Mouse (Mus musculus): ENCODE results near the gene Ier5. TPM values are rescaled to one million over a fixed set of nuclear protein-coding genes. Genes with fewer than 3 reads are reported as not detected.

Ier5 gene
- total RNA-seq, 2 experiments from 2014 or later, result 28.2 to 28.6 TPM

DNA sequence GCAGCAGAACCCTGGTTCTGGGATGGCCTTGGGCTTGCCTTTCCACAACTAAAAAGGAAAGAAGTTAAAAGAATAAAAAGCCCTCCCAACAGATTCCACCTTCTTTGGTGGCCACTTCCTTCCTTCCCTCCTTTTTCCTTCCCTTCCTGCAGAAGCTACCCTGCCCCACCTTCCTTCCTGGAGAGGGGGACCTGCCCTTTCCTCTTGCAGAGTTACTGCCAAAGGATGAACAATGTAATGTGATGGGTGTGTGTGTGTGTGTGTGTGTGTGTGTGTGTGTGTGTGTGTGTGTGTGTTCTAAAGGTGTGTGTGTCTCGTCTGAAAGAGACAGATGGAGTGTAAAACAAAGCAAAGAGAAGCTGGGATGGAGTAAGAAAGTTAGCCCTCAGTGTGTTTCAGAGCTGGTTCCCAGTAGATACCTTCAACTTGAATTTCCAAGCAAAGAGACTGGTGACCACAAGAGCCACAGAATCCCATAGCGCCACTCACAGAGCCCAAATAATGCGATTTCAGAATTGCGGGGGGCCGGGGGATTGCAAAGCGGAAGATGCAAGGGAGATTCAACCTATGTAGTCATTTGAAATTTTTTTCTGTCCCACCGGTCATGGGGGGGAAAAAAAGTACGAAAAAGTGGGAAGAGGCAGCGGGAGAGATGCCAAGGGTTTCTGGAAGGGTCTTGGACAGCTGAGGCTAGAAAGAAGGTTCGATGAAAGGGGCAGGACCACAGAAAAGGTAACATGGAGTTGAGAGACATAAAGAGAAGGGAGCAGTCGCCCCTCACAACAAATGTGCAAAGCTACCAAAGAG is 17.1 kb downstream of the Ier5 start:
- no peak for DNase-seq (ENCODE audit: extremely low spot score in 1 of 2, low spot score in 1 of 2)

DNA sequence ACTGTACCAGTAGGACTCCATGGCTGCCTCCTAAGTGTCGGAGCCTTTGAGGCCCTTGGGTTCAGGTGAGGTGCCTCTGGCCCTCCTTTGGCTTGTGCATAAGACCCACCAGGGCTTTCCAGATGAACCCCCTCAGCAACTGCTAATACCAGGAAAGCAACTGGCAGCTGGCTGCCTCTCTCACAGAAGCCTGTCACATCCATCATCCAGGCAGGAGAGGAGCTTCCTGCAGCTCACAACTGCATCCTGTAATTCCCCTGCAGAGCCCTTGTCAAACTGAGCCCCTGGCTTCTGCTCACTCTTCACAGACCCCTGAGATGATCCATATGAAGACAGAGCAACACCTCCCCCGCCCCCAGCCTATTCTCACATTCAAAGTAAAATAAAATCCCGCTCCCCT is 21.8 kb downstream of the Ier5 start:
- DNase-seq (ENCODE audit: extremely low spot score in 1 of 2, low spot score in 1 of 2), result no peak

DNA sequence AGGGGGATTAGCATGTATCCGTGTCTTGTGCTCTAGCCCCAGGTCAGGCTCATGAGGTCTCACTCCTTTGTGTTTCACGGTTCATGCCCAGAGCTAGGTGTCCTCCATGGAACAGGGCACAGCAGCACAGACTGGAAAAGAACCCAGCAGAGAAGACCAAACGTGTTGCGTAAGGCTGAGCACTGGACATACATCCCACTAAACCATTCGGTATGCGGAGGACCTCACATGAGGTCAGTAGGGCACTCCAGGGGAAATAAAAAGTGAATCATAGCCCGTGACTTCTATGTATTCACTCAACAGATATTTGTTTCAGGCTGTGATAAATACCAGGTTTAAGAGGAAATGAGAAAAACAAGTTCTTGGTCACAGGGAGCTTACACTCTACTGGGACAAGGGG is 23.6 kb downstream of the Ier5 start:
- no peak for DNase-seq (ENCODE audit: extremely low spot score in 1 of 2, low spot score in 1 of 2)

DNA sequence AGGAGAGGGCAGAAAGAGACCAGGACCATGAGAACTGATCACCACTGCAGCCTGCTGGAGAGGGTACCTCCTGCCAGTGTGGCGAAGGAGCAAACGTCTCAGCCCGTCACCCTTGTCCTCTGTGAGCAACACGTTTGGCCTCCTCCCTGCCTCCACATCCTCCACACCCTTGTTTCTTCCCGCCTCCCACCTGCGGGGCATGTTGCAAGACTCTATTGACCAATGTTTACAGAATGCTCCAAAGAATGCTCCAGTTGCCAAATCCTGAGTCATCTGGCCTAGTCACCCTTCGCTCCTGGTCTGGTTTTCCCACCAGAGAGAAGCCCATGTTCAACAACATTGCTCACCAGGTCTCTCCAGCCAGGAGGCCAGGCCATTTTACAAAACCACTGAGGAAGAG is 24.6 kb downstream of the Ier5 start:
- no peak for DNase-seq (ENCODE audit: extremely low spot score in 1 of 2, low spot score in 1 of 2)

DNA sequence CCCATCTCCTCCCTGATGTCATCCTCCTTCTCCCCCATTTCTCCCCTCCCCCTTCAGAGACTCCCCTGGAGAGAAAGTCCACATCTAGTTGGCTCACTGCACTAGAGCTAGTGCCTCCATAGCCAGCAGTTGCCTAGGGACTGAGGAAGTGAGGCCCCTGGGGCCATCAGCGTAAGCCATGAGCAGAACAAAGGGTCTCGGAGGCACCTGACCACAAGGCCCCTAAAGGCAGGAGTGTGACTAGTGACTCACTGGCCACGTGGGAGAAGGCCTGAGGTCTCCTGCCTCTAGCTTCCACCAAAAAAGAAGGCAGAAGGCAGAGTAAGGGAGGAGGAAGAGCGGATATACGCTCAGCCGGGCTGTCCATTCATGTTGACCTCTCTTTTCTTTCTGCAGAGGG is 25.5 kb downstream of the Ier5 start:
- no peak for DNase-seq (ENCODE audit: extremely low spot score in 1 of 2, low spot score in 1 of 2)

DNA sequence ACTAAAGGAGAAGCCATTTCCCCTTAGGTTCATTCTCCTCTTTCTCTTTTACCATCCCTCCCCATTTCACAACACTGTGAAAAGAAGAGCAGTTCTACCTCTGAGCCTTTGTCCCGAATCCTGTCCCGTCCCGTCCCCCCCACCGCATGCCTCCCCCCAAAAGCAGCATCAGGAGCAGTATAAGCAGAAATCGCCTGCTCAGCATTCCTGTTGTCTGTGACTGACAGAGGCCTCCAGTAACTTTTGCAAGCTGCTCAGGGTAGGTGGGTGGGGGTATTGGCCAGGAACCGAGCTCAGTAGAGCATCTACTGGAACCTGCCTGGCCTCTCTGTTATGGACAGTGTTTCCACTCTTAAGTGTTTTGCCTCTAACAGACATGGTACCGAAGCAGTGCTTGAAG is 26.3 kb downstream of the Ier5 start:
- no peak for DNase-seq (ENCODE audit: extremely low spot score in 1 of 2, low spot score in 1 of 2)

DNA sequence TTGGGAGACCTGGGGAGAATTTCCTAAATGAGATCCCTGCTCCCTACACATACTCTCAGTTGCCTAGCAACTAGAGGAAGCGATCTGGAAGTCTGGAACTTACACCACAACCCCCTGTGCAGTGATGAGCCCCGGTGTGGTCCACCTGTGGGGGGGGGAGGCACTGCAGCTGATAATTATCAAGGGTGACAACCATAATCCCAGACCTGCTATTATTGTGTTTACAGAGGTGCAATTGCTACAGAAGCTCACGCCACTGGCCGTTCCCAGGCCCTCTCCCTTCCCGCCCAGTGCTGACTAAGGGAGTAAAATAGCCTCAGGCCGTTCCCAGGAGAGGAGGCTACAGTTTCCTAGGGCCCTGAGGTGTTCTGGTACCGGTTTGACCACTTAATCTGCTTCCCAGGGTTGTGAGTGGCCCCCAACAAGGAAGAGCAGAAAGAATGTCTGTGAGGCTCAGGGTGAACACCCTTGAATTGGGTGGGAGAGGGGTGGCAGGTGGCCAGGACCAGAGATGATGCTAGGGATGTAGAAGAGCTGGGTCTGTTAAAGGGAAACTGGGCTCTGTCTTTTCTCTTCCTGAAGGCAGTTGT is 28.1 kb downstream of the Ier5 start:
- no peak for DNase-seq (ENCODE audit: extremely low spot score in 1 of 2, low spot score in 1 of 2)

DNA sequence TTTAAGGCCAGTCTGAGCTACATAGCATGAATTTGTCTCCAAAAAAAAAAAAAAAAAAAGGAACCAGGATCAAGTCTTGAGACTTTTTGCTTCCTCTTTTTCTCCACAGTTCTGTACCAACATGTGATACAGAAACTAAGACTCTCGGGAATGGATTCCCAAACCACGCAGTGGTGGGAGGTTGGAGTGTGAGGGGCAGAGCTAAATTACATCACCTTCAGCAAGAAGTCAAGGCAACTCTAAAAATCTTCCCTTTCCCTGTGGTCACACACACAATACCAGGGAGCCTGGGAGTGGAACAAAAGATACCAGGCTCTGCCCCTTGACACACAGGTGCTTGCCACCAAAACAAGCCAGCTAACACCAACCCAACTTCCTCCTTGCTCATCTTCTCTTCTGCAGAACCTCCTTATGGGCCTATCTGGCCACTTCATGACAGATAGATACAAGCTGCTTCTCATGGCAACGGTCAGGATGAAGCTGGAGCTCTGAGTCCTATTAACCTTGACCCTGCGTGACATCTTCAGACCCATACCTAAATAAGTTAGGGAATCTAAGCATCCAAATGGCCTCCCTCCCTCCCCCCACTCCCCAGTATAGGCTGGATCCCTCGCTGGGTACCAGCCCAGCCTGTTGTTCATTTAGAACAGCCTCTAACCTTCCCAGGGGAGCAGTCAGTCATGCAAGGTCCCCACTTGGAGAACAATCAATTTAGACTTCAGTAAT is 28.7 kb downstream of the Ier5 start:
- no peak for DNase-seq (ENCODE audit: extremely low spot score in 1 of 2, low spot score in 1 of 2)

DNA sequence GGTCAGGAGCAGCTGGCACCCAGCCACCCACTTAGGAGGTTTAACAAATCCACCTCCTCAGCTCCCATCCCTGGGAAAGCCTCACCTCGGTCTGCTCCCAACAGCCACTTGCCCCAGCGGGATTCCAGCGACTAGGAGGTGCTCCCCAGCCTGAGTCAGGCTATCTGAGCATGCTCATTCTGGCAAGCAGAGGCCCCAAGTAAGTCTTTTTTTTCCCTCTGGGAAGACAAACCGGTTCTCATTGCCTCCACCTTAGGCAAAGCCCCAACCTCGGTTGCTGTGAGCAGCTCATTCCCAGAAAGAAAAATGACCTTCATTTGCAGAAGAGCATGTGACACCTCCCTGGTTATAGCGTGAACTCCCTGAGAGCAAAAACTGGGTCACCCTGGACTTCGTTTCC is 29.7 kb downstream of the Ier5 start:
- no peak for DNase-seq (ENCODE audit: extremely low spot score in 1 of 2, low spot score in 1 of 2)

DNA sequence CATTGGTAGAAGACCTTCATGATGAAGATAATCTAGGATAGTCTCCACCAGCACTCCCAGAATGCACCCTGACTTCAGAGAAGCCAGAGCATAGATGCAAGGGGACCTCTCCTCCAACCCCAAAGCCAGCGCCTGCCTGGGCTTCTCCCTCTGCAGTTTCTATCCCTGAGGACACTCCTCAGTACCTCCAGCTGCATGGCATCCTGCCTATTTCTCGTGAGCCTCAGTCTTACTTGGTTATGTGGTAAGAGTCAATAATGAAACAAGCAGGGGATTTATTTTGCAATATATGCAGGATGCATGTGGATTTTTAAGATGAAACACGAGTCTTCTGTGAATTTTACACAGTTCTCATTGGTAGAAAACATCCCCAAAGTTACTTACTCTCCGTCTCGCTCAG is 33.2 kb downstream of the Ier5 start:
- no peak for DNase-seq (ENCODE audit: extremely low spot score in 1 of 2, low spot score in 1 of 2)

DNA sequence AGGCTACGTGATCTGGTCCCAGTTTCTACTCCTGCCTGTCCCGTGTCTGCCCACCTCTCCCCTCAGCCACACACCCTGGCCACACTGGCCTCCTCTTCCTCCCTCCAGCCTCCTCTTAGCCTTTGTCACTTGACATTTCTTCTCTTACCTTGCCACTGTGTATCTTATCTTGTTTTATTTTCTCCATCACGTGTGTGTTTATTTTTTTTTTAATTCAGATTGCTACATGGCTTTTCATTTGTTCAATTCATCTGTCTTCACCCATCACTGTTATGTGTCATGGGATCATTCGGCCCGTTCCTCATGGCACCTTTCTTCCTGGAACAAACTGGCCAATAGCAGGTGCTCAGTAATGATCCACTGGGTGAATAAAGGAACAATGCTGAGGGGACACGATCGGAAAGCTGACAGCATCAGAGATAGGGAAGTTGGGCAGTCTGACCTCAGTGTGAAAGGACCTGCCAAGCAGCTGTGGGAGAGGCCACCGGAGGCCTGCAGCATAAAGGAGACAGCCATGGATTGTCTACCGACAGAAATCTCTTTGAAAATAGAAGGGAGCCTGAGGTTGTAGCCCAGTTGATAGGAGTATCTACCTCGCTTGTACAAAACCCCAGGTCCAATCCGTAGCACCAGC is 34.3 kb downstream of the Ier5 start:
- no peak for DNase-seq (ENCODE audit: extremely low spot score in 1 of 2, low spot score in 1 of 2)

DNA sequence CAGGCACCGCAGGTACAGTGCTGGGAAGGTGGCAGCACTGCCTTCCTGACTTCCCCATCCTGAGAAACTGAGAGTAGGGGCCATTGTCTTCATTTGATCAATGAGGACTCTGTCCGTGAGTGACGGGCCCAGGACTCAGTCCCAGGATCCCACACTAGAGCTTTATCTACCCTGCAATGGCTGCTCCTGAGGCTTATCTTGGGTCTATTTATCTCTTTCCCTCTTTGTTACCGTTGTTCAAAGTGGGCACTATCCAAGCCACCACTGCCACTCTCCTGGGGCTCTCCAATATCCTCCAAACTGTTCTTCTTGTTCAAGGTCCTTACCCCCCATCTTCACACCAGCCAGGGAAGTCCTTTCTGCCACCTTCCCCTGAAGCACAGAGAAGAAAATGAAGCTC is 34.8 kb downstream of the Ier5 start:
- DNase-seq (ENCODE audit: extremely low spot score in 1 of 2, low spot score in 1 of 2), result no peak

DNA sequence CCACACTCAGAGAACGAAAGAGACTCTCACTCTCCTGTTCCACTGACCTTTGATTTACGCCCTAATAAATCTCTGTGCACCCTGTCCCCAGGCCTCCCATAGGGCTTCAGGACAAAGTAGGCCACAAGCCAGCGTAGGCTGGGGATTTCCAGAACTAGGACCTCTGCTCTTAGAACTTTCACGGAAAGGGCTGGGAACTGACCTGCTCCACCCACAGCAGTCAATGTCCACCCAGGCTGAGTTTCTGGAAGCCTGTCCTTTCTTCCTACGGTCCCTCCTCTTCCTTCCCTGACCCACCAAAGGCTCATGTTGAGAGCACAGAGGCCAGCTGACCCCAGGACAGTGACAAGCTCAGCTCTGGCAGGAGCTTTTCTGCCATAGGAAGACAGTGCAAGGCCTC is 35.3 kb downstream of the Ier5 start:
- DNase-seq (ENCODE audit: extremely low spot score in 1 of 2, low spot score in 1 of 2), result no peak

DNA sequence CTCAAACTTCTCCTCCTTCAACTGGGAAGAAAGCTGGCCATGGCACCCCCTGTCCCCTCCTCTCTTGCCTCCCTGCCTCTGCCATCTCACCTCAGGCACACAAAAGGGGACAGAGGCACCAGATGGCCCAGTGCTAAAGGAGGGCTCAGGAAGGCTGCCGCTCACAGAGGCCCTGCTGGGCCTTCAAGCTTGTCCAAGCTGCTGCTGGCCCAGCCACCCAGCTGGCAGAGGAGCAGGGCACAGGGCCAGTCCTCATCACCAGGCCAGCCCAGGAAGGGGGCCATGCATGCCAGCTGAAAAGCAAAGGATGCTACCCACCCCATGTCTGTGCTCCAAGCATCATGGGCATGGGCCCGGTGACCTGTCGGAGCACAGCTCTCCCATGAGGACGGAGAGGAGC is 36.5 kb downstream of the Ier5 start:
- peak in 1 of 2 experiments; percentile 33 for DNase-seq (ENCODE audit: extremely low spot score in 1 of 2, low spot score in 1 of 2)

DNA sequence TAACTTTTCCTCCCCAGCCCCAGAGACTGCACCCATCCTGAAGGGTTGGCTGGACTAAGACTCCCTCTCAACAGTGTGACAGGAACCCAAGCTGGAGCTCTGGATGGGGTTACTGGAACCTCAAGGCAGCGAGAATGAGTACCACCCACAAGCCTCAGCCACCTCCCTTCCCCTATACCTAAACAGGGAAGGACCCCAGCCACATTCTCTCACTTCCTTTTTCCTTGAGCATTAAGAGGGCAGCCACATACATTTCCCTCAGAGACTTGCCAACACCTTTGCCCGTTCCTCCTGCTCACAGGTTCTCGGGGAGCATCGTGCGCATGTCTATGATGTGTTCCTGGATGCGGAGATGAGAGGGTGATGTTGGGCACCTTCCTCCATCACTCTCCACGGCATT is 37.4 kb downstream of the Ier5 start:
- no peak for DNase-seq (ENCODE audit: extremely low spot score in 1 of 2, low spot score in 1 of 2)

DNA sequence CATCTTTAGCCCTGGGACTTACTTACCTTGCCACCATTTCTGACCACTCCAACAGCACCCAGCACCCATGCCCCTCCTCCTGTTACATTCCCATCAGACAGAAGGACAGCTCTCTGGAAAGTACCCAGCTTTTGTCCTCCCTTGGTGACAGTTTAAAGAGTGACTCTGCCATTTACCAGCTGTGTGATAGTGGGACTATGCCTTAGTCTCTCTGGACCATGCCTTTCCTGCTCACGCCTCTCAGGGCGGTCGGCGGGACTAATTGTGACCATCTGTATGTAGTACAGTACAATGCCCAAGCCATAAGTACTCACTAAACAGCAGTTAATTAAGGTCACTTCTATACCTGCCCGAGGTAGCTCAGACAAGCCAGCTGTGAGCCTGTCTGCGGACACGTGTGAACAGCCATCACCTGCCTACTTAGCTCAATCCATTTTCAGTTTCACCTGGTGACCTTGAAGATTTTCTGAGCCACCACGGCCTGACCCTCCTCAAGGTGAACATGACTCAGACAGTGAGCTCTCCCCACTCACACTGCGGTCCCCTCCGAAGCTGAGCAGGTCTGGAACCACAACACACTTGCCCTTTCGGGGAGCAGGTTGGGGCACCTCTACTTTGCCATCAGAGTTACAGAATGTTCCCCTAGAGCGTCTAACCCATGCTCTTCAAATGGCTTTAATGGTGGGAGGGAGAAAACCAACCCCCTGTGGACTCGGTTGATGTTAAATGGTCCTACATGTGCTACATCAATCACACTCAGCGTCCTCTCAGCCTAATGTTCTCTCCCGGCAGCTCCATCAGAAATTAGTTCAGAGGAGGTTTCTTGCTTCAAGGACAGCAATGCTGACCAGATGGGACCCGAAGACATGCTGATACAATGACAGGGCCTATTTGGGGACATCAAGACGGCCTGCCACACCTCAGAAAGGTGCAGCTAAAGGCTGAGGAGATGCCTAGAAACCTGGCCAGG is 38.3 kb downstream of the Ier5 start:
- DNase-seq (ENCODE audit: extremely low spot score in 1 of 2, low spot score in 1 of 2), result no peak

DNA sequence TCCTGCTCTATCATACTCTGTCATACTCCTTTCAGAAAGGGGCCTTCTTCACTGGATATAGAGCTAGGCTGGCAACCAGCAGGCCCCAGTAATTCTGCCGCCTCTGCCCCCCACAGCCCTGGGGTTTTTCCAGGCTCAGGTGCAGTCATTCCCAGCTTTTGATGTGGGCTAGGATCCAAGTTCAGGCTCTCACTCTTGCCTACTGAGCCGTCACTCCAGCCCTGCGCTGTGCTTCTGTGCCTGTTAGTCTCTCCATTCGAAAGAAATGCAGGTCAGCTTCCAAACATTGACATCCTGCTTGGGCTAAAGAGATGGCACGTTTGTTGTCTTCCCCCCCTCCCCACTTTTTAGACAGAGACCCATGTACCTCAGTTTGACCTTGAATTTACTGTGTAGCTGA is 39.2 kb downstream of the Ier5 start:
- DNase-seq (ENCODE audit: extremely low spot score in 1 of 2, low spot score in 1 of 2), result no peak

DNA sequence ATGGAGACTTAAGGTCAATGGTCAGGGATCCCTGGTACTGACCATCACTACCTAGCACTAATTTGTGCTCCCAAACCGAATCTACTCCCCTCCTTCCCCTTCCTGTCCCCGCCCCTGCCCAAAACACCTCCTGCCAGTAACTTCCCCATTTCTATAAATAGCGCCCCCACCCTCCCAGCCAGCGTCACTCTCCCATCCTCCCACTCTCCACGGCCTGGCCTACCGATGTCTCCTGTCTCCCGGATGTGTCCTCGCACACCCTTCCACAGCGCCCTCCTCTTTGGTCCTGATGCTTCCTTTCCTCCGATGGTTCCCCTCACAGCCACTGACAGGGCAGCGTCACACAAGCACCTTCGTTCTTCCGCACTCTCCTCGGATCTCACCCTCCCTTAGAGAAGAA is 39.9 kb downstream of the Ier5 start:
- peak in 1 of 2 experiments; percentile 27 for DNase-seq (ENCODE audit: extremely low spot score in 1 of 2, low spot score in 1 of 2)

DNA sequence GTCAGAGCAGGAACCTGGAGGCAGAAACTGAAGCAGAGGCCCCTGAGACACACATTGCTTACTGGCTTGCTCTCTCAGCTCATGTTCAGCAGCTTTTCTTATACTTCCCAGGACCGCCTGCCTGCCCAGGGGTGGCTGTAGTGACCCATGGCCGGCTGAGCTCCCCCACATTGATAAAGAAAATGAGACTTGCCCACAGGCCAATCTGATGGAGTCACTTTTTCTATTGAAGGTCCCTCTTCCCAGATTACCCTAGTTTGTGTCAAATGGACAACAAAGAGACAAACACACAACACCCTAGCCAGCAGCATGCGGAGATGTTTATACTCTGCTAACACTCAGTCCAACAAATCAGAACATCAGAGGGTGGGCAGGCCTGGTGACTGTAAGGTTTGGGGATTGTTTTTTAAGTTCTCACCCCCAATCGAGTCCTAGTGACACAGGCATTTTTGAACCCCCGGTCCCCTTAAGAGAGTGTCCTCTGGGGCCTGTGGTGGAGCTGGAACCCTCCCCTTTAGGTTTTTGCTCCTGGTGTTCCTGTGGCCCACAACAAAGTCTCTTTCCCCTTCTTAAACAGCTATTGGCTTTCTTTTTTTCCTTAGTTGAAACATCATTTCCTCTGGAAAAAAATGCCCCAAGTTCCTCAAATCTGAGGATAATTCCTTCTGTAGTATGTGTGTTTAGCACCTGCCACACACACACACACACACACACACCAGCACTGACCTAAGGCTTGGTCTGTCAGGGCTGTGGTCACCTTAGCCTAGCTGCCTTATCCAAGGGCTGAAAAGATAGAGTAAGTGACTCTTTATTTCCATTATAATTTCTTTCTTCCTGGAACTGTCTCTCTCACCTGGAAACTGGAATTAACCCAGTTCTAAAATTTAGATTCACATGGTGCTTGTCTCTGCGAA is 41.1 kb downstream of the Ier5 start:
- DNase-seq (ENCODE audit: extremely low spot score in 1 of 2, low spot score in 1 of 2), result no peak

Data from layer of hippocampus, postnatal 25 days (tissue).